Comparison of ENCODE assay signal across 8 mouse cellular contexts in the genomic region with DNA sequence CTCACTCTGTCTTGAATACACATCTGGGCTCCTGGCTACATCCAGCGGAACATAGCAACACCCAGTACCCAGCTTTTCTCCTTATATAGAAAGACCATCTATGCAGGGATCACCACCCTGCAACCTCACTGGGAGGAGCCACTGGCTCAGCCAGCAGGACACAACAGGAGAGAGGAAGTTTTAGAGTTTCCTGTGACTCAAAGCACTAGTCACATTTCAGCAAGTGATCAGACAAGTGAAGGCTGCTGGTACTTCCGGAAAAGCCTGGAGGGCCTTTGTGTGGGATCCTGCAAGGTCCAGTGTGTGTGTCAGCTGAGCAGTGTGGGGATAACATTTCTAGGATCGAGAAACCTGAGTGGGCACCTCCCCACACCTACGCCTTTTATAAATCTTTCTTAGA. TPM values are rescaled to one million over a fixed set of nuclear protein-coding genes. Genes with fewer than 3 reads are reported as not detected.
DNase-seq lines count a peak whose midpoint lies in the region; ATAC-seq and TF ChIP-seq lines count a peak whose summit lies in the region.

No protein-coding gene starts in this region.

- no peak overlapping the region for H3K4me2 ChIP-seq in intestine, embryonic 14.5 days (ENCODE audit: low read length)
- H3K4me2 ChIP-seq in lung, embryonic 14.5 days, result no peak overlapping the region

- no peak for TF ChIP-seq CTCF in lung, embryonic 14.5 days (IDR thresholded peaks at IDR 0.05; ENCODE audit: low read depth)

- H3K9ac ChIP-seq in intestine, embryonic 14.5 days (ENCODE audit: low read length), result no peak overlapping the region
- no peak overlapping the region for H3K9ac ChIP-seq in lung, embryonic 14.5 days

- no peaks in the 10 kb centered on the region for H3K9me3 ChIP-seq in intestine, embryonic 14.5 days (ENCODE audit: control insufficient read depth, low read length)
- no peaks in the 10 kb centered on the region for H3K9me3 ChIP-seq in lung, embryonic 14.5 days (ENCODE audit: low read depth, low read length)

- H3K27me3 ChIP-seq in intestine, embryonic 14.5 days (replicated peaks; ENCODE audit: control insufficient read depth, insufficient read depth, low read length), result no peaks in the 10 kb centered on the region
- no peaks in the 10 kb centered on the region for H3K27me3 ChIP-seq in lung, embryonic 14.5 days (ENCODE audit: insufficient read depth, low read length)

- H3K27ac ChIP-seq in brown adipose tissue, adult 24 weeks (replicated peaks; ENCODE audit: low read depth, low read length), result peak overlapping the region; percentile 99
- H3K27ac ChIP-seq in intestine, embryonic 14.5 days (ENCODE audit: low read depth), result peak overlapping the region; percentile 24
- H3K27ac ChIP-seq in lung, embryonic 14.5 days (ENCODE audit: low read depth), result peak overlapping the region; percentile 73

- WGBS in intestine, embryonic 14.5 days, result 56% methylated on average over 4 of the region's 4 CpGs
- 50% methylated on average over 4 of the region's 4 CpGs for WGBS in lung, embryonic 14.5 days

- no peak overlapping the region for H3K4me3 ChIP-seq in brown adipose tissue, adult 24 weeks (ENCODE audit: insufficient read depth, low read depth, low read length)
- H3K4me3 ChIP-seq in intestine, embryonic 14.5 days (ENCODE audit: low read depth, low read length), result no peak overlapping the region
- no peak overlapping the region for H3K4me3 ChIP-seq in lung, embryonic 14.5 days (ENCODE audit: low read depth, low read length)

- intact Hi-C loops in gastrocnemius, postnatal 14 days (cut with DNase I; ENCODE audit: low total_unique reads), result no loop called here

- ATAC-seq in intestine, embryonic 14.5 days (replicated peaks; ENCODE audit: low FRiP score, low TSS enrichment, low read depth), result no peak
- peak; percentile 35; the same call in 1 of the 2 replicates for ATAC-seq in lung, embryonic 14.5 days (ENCODE audit: insufficient read depth)

- DNase-seq in gastrocnemius, postnatal 14 days, result peak; percentile 27
- DNase-seq in gastrocnemius, adult 18-20 months (ENCODE audit: low spot score), result no peak
- DNase-seq in intestine, embryonic 14.5 days (ENCODE audit: low spot score), result no peak
- peak; percentile 66 for DNase-seq in lung, embryonic 14.5 days
- DNase-seq in right cerebral cortex, postnatal 4 days, result no peak
- DNase-seq in testis, postnatal 14 days (ENCODE audit: low spot score), result no peak
- no peak for DNase-seq in cerebellum, postnatal 10 days

- no peaks in the 10 kb centered on the region for H3K36me3 ChIP-seq in intestine, embryonic 14.5 days (ENCODE audit: control insufficient read depth, insufficient read depth, low read length)
- no peaks in the 10 kb centered on the region for H3K36me3 ChIP-seq in lung, embryonic 14.5 days (ENCODE audit: insufficient read depth)

- H3K4me1 ChIP-seq in brown adipose tissue, adult 24 weeks (ENCODE audit: control insufficient read depth, insufficient read depth, insufficient read length, low read length), result peaks cover 32% of the 10 kb centered on the region
- H3K4me1 ChIP-seq in intestine, embryonic 14.5 days (replicated peaks; ENCODE audit: control insufficient read depth, insufficient read depth, low read length), result peaks cover 16% of the 10 kb centered on the region
- peaks cover 26% of the 10 kb centered on the region; the same call in 1 of the 2 replicates for H3K4me1 ChIP-seq in lung, embryonic 14.5 days (ENCODE audit: insufficient read depth)

RNA-seq across cellular contexts. Expression of gene Tubd1, which starts 32.4 kb away (rescaled TPM):
- 1 to 10 TPM; 4.6 to 4.8 TPM for total RNA-seq in gastrocnemius, postnatal 14 days (2021)
- total RNA-seq in gastrocnemius, adult 18-20 months (2021), result 1 to 10 TPM; 6.8 to 7.0 TPM
- polyA plus RNA-seq in brown adipose tissue, adult 24 weeks (2012; ENCODE audit: insufficient read depth, insufficient read length, missing spikeins), result 7.5 and 9.3 TPM in 2 replicates
- polyA plus RNA-seq in intestine, embryonic 14.5 days (2014; fragmentation: Nextera tagmentation; extraction: Ambion mirVana), result 9.9 and 10.6 TPM in 2 replicates
- polyA plus RNA-seq in lung, embryonic 14.5 days (2014; fragmentation: Nextera tagmentation; extraction: Ambion mirVana), result 14.2 and 14.7 TPM in 2 replicates

RNA-seq across cellular contexts. Expression of gene Rps6kb1, which starts 32.6 kb away (rescaled TPM):
- 10 to 100 TPM; 28.8 to 28.9 TPM for total RNA-seq in gastrocnemius, postnatal 14 days (2021)
- total RNA-seq in gastrocnemius, adult 18-20 months (2021), result 10 to 100 TPM; 19.6 to 20.1 TPM
- 42.7 and 44.0 TPM in 2 replicates for polyA plus RNA-seq in brown adipose tissue, adult 24 weeks (2012; ENCODE audit: insufficient read depth, insufficient read length, missing spikeins)
- polyA plus RNA-seq in intestine, embryonic 14.5 days (2014; fragmentation: Nextera tagmentation; extraction: Ambion mirVana), result 50.7 and 58.0 TPM in 2 replicates
- 58.8 and 66.5 TPM in 2 replicates for polyA plus RNA-seq in lung, embryonic 14.5 days (2014; fragmentation: Nextera tagmentation; extraction: Ambion mirVana)

Comparison
In these comparisons a context has a peak if more than half of its experiments do, and no peak if none do; other contexts are left out.
1. DNase-seq: peak in gastrocnemius, postnatal 14 days (single experiment) and lung, embryonic 14.5 days (single experiment); none in gastrocnemius, adult 18-20 months (single experiment), intestine, embryonic 14.5 days (single experiment), right cerebral cortex, postnatal 4 days (single experiment), testis, postnatal 14 days (single experiment) and cerebellum, postnatal 10 days (0 of 2).
2. H3K27ac ChIP-seq: peak in every context shown above with its lines; median percentile 99 in brown adipose tissue, adult 24 weeks; 73 in lung, embryonic 14.5 days; 24 in intestine, embryonic 14.5 days.